Mouse (Mus musculus) 416B (cell line): ENCODE results near the gene Taar5.

Experiments used
- DNase-seq: peaks from one replicate; pipeline ENCODE4 v3.0.0; 2011; ENCODE audit warnings: low read depth

Gene Taar5

GRCm38 (mm10) chr10:24008143-24008542 is 37.6 kb downstream of the Taar5 start:
- DNase-seq, result no peak
